Mouse (Mus musculus) spleen, postnatal 36 days (tissue): ENCODE data around the gene Elovl2.

Experiments used
- DNase-seq, 2 experiments: peaks; one replicate each; pipeline ENCODE4 v3.0.0; 2022; ENCODE audit warnings: low spot score in 2 of 2, mixed read lengths in 1 of 2

The Elovl2 gene

DNA sequence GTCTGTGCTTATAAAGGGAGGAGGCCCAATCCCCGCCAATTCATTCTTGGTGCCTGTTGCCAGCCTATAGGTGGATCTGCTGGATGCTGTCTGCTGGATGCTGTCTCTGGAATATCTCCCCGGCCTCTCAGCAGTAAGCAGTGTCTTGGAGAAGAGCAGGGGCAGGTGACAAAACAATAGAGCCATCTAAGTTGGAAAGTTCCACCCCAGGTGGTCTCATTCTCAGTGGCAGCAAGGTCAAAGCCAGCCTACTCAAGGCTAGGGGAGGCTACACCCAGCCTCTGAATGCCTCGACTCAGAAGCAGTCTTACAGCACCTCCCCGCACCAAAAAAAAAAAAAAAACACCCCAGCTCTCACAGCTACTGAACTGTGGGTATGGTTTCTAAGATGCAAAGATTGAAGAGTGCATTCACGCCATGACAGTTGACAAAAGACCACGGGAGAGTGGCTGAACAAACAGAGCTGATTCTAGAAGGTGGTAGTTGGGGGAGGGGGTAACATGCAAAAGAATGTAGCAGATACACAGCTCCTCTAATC lies 74.7 kb downstream of the Elovl2 start:
- no peak for DNase-seq

DNA sequence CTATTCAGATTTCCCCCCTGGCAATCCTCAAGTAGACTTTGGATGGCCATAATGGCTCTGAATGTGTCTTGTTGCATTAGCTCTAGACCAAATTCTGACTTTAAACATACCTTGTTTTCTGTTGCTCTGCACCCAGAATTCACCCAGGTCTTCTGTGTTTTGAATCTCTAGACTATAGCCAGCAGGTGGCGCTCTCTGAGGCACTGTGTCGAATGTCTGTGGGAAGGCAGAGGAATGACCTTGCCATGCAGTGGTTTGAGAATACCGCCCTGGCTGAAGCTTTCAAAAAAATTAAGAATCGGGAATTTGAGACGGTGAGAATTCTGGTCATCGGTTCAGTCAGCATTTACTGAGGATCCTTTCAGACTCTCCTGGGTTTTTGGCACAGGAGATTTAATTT lies 85.3 kb downstream of the Elovl2 start:
- DNase-seq, result peak; percentile 4 to 20
